Mouse (Mus musculus): ENCODE data around the gene Krt14.

Gene Krt14

DNA sequence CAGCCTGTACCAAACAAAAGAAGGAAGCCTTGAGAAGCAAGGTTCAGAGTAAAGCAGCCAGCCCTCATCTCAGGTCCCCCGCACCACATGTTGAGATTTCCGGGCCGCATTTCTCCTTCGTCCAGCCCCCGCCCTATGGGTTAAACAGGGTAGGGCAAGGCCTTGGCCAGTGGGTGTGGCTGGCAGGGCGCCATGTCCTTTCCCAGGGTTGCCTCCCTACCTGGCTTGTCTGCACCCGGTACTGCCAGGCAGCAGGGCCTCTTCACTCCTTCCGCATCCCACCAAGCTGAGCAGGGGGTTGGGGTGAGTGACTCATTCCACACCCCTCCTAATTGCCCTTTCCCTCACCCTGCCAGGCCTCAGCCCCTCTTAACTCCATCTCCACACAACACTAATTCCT, 39.3 kb downstream of the Krt14 start:
- no peak for DNase-seq (ENCODE audit: low read depth, low spot score)

DNA sequence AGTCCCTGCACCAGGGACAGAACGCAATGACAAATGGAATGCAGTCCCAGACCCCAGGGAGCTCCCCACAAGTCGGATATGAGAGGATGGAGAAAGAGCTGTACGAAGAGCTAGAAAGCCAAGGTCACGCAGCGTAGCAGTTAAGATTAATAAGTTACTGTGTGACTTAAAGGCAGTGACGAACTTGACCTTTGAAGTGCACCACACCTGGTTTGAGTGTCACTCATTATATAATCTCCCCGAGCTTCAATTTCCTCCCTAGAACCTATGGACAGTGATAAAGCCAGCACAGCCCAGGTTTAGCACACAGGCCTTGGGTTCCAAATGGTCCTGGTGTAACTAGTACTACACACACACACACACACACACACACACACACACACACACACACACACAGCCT, 43.0 kb downstream of the Krt14 start:
- no peak for DNase-seq (ENCODE audit: low read depth, low spot score)

DNA sequence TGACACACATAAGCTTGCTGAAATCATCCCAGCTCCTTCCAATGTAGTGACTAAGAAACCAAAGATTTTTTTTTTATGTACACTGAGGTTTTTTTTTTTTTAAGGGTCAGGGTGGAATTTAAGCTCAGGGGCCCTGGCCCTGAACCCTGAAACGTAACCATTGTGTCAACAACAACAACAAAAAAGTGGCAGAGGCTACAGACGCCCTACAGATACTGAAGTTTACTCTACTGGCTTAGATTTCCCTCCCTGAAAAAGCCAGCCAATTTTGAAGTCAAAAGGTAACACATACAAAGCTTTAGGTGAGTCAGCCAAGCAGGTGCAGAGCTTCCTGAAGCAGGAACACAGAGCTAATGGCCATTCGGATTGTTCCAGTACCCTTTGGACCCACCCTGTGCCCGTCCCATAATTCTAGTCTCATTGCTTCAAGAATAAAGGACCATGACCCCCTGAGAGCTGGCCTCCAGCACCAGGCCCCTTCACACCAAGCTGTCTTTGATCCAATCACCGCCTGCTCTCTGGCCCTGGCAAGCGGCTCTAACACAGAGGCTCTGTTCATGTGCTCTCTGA, 49.4 kb downstream of the Krt14 start:
- DNase-seq (ENCODE audit: low read depth, low spot score), result no peak

DNA sequence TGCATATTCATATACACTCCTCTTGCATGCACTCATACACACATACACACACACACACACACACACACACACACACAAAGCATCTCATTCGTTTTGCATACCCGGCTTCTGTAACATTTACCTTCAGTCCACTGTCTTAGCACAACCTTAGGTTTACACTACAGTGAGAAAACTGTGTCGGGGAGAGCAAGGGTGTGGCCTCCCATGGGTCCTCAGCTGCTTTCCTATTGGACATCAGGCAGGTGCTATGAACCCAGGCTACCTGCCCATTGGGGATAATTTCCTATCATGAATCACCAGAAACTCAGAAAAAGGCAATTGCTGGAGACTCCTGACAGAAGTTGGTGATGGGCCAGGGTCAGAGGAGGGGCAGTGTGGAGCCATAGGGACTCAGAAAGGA, 50.0 kb downstream of the Krt14 start:
- DNase-seq (ENCODE audit: low read depth, low spot score), result no peak

DNA sequence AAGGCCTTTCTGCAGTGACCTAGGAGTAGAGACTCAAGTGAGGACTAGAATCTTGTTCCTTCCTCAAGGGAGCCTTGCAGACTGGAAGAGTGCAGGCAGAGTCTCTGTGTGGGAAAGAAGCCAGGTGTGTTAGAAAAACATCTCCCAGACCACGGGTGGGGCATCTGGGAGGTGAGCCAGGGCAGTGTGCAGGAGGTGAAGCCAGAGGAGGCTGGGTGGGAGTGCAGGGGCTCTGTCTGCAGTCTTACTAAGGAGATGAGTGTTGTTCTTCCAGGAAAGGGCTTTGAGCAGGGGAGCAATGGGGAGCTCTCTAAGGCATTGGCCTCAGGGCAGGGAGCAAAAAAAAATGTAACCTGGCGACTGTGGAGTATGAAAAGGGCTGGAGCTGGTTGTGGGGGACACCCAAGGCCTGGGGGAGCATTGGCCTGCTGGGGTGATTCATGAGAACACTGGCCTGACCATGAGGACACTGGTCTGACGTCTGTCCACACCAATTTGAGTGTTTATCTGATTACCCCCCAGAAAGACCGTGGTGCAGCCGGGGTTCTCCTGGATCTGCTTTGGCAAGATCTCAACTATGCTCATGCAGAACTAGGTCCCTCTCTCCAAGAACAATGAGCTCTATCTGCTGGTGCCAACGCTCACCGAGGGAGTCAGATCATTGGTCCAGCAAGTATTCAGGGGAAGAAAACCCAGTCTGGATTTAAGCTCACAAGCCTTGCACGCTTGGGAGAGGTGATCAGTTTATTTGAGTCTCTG, 51.7 kb downstream of the Krt14 start:
- no peak for DNase-seq (ENCODE audit: low read depth, low spot score)
